Mouse (Mus musculus): Measurements from ENCODE around the gene Ptk7.

DNA sequence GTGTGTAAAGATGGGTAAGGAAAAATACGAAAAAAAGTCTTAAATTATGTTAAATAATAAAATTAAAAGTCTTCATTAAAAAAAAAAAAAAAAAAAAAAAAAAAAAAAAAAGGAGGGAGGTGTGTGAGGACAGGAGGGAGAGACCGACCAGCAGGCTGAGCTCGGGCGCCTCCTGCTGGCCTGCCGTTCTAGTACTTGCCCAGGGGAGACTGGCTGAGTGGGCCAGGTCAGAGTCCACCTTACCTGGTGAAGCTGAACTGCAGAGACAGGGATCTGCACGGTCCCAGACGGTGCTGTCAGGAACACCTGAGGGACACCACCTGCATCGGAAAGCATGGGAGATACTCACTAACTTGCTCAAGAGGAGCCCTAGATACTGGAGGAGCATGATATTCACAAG lies 80.1 kb downstream of the Ptk7 start:
- TF ChIP-seq CTCF (conservative IDR thresholded peaks at IDR 0.05; ENCODE audit: low read length) (peak; percentile 69), POU5F1 (IDR thresholded peaks at IDR 0.05; ENCODE audit: borderline replicate concordance, low read length) (no peak)
